Mouse (Mus musculus) kidney, adult 9 months (tissue): ENCODE data around the gene Fam216a.
"Not testable (repeated sequence)": the region's sequence is repeated elsewhere in the genome, so short reads cannot be mapped to it uniquely, and the experiment has no call there.

Experiments used
- DNase-seq: peaks from one replicate; pipeline ENCODE4 v3.0.0; 2022

The Fam216a gene

DNA sequence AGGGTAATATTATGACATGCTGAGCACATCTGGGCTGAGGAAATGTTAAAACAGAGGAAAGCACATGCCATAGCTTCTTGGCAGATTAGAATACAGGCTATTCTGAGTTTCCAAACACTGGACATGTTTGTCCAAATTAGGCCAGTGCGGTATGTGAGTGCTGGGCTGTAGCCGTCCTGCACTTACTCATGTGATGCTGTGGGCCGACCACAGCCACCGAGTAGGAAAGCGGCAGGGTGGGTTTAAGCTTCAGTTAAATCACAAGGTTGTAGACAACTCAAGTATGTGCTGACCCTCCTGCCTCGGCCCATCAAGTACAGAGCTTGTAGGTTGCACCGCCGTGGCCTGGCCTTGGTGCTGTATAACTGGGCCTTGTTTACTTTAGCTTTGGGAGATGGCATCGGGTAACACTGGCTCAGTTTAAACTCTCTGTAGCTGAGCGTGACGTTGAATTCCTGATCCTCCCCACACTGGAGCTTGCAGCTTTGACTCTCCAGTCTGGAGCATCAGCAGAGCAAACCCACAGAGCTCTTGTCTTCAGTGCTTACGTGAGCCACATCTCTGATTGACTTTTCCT is 51.9 kb downstream of the Fam216a start:
- no peak for DNase-seq

GRCm38 (mm10) chr5:122319474-122320204 is 52.5 kb downstream of the Fam216a start:
- no peak for DNase-seq

GRCm38 (mm10) chr5:122318976-122319375 is 53.2 kb downstream of the Fam216a start:
- not testable (repeated sequence) for DNase-seq

- DNase-seq = peak; percentile 55
Measured at GRCm38 (mm10) chr5:122318100-122318499, 54.1 kb downstream of the Fam216a start.

- DNase-seq = peak; percentile 58
Measured at GRCm38 (mm10) chr5:122317329-122318045, 54.7 kb downstream of the Fam216a start.

DNA sequence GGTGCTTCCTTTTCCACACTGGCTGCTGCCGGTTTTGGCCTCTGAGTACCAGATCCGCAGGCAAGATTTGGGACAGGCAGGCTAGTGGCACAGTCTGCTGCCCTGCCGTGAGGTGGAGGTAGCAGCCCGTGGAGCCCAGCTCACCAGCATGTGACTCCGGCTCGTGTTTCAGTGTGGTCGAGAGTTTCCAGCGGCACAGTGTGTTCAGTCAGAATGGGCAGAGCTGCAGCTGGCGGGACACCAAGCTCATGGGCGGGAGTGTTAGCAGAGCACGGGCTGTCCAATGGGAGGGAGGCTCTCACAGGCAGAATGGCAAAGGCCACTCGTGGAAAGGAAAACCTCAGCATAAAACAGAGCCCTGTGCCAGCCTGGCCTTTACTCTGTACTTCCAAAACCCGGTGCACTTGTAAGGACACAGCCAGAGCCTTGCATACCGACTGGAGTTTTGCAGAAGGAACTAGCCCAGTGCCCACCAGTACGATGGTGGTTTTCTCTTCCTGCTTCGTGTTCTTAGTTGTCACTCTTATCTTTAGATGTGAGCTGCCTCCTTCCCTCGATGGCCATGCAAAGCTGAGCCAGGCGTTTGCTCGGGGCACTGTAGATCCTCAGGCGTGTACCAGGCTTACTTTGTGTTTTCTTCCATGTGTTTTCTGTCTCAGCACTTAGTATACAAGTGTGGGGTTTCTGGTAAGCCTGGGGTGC is 57.0 kb downstream of the Fam216a start:
- peak; percentile 99 for DNase-seq
